Mouse (Mus musculus): ENCODE results near the gene Camk2d. TPM values are rescaled to one million over a fixed set of nuclear protein-coding genes. Genes with fewer than 3 reads are reported as not detected.

Camk2d gene
- polyA plus RNA-seq, 2 experiments from 2014 or later = 41.6 to 80.5 TPM

DNA sequence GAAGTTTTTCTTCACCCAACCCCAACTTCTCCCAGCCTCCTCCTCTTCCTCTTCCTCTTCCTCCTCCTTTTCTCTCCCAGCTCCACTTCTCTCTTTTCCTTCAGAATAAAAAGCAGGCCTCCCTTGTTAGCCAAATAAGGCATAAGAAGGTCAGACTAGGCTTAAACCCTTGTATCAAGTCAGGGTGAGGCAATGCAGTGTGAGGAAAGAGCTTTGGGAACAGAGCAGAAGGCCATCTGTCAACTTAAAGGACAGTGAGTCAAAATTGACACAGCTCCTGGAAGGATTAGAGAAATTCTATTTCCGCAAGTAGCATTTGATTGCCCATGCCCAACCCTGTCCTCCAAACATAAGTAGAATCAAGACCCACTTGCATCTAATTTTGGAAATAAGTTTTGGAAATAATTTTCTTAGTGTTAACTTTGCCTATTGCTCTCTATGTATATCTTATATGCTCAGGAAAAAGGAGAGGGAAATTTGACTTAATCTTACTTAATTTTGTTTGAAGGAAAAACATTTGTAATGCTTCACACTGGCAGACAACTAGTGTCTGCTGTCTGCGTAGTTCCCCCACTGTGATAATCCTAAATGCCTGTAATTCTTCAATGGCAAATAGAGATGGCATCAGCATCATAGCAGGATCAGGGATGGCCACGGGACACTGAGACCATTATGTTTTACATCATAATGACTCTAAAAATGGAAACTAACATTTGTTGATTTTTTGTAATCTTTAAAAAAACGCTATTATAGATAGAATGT lies 16.8 kb downstream of the Camk2d start:
- no peak for ATAC-seq

DNA sequence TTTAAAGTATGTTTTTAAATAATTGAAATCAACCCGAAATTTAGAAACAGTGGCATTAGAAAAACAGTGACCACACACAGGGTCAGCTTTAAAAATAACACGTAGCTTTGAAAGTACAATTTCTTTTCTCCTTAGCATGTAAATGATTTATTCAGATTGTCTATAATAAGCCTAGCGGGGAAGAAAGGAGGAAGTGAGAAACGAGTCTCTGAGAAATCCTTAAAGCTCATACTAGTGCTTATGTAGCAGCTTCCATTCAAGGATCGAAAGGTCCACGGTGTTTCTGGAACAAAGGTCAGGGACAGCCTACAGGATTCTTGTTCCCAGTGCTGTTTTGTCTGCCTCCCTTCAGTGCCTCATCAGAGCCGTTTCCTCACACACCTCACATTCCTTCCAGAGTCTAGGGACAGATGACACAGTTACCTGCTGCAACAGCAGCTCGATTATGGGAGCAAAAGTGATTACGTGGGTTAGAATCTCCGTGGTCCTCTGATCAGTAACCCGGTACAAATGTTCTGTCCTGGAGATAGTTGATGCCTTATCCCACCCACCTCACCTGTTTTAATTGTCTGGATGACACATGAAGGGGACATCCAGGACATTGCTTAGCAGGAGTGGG lies 17.5 kb downstream of the Camk2d start:
- no peak for ATAC-seq

DNA sequence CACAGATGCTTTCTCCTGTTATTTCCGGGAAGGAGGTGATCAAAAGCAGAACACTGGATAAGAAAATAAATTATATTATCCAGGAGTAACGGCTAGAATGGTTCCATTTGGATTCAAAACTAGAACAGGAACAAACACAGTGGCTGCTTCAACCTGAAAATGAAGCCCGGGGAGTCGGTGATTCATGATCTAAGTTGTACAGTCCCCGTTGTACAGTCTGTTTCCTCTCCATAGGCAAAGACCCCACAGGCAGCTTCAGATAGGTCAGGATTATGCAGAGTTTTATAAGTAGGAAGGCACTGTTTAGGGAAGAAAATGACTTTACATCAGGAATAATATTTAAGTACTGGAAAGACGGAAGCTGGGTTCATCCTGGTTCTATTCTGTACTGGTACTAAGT lies 19.2 kb downstream of the Camk2d start:
- ATAC-seq = no peak

DNA sequence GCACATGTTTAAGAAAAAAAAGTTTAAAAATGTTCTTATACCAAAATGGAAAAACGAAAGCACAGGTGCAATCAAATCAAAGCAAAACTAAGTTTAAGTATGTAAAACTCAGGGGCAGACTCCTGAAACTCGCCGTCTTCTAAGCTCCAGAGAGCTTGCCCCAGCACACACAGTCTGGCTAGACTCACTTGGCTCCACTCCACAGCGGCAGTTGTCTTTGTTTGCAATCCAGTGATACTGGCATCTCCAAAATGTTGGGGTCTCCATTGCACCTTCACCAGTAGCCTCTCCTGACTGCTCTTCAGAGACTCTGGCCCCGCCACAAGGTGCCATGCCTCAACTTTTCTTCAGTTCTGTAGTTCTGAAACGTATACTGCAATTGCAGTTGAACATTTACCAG lies 24.1 kb downstream of the Camk2d start:
- no peak for ATAC-seq

DNA sequence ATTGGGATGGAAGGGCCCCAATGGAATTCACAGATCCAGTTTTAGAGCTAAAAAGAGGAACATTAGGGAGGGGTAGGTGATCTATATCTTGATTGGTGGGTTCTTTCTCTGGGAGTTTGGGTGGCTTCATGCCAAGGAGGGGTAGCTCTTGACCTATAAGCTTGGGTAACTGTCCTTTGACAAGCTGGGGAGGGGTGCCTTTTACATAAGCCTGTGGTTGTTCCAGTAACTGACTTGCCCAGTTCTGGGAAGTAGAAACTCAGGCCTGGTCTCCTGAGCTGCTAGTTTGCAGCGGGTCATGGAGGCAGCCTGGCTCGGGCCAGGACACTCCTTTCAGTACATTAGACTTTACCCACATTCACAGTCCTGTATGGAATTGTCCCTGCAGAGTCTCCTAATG lies 26.4 kb downstream of the Camk2d start:
- no peak for ATAC-seq

DNA sequence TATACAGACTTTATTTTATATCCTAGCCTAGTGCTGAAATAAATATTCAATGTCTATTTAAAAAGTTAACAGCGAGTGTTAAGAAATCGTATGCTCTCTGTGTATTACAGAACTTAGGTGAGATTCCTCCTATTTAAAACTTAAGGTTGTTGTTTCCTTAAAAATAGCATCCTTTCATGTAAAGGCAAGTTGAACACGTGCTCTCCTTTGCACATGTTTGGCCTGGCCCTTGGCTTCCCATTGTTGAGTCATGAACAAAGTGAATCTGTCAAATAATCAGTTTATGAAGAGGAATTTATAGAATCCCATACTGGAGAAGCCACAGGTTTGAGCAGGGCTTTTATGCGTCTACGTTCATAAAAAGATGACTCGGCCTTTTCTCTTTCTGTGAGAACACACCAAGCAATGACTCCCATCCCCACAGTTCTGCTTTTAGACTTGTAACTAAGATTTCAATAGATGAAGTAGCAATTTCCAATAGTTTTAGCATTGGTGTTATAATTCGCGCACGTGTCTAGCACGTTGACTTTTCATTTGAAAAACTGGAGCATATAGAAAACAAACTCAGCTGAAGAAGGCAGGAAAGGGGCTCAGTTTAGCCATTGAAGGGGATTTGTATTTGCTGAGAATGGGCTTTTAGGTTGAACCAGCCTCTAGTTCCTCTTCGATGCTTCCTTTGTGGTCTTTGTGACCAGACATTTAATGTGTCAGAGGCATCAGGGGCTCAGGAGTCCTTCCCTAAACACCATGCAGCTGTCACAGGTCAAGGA lies 29.1 kb downstream of the Camk2d start:
- ATAC-seq = no peak

DNA sequence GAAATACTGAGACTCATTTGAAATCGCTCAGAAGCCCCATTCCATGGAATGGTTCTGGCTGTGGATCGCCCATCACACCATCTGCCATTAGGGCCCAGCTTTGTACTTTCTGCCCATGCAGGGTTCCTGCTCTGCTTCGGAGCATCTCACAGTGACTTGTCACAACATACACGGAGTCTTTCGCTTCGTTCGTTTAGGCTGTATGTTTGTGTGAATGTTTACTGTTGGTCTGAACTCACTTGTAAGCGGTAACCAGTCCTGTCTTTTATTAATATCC lies 29.6 kb downstream of the Camk2d start:
- ATAC-seq = no peak

DNA sequence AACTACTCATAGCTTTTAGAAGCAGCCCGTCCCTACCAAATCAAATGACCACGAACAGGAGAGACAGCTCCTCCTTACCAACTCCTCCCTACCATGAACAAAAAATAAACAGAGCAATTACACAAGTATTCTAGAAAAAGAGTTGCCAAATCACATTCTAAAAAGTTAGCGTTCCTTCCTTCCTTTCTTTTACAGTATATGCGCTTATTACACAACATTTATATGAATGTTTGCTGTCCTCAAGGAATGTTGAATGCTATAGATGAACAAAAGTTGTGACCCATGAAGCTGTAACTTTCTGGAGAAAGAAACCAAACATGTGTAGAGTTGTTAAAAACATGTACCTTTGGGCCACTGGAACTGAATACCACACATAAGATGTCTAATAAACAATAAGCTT lies 31.9 kb downstream of the Camk2d start:
- no peak for ATAC-seq

DNA sequence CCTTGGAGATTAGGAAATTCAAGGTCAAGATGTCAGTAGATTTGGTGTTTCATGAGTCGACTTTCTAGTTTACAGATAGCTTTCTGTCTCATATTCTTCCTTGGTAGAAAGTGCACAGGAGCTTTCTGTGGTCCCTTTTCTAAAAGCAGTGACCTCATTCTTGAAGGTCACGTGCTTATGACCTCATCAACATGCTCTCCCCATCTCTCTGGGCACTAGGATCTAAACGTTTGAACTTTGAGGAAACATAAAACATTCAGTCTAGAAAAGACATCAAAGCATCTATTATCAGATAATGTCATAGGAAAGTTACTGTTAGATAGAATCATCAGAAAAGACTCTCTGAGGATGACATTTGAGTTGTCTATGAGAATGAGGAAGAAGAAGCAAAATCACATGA lies 32.3 kb downstream of the Camk2d start:
- ATAC-seq = peak; percentile 79

DNA sequence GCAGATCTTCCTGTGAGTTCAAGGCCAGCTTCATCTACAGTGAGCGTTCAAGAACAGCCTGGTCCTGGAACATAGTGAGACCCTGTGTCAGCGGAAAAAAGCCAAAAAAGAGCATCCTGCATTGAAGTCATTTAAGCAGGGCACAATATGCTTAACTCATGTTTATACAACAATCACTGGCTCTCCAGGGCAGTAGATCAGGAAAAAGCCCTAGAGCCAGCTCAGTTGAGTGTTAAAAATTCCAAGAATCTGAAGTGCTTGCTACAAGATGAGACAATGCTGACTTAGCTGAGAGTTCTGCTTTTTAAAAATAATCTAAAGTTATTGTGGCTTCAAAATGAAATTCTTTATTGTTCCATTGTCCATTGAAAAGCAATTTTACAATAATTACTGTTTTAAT lies 32.9 kb downstream of the Camk2d start:
- no peak for ATAC-seq

DNA sequence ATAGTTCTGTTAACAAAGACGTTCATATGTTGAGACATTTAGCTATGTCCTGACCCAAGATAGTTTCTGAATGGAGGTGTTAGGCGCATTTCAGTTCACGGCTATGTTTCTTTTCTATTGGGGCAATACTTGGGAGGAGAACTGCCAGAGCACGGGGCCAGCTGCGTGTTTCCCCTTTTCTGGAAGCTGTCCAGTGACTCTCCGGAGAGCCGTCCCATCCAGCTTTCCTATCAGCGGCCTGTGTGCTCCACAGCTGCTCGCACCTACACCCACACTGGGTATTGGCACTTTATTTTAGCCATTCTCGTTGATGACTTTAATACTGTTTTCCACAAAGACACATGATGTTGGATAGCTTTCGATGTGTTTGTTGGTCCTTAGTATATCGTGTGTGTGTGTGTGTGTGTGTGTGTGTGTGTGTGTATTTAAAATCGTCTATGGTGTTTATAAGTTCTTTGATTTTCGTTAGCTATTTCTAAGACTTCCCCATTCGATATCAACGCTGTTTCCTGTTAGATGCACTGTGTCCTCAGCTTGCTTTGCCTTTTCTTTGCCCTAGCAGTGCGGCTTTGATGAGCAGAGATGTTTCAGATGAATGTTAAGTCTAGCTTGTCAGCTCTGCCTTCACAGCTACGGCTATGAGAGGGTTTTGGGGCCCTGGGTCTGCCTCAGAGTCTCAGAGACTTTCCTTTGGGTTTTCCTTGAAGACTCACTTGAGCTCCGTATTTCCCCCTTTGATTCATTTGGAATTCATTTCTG lies 34.2 kb downstream of the Camk2d start:
- peak; percentile 44 for ATAC-seq

DNA sequence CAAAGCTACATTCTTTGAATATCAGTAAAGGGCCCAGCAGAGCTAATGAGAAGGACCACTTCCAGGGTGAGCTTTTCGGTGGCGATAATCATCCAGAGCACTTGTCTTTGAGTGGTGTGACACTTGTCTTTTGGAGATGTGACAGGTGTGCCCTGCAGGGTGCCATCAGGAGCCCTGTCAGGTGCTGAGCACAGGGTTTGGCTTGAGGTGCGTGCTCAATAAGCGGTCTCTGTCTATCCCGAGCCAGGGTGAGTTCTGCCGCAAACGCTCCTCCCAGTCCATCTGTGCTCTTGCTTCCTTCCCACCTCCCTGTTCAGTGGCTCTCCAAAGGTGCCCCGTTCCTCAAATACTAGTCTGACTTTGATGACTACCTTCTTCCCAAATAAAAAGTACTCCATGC lies 35.5 kb downstream of the Camk2d start:
- ATAC-seq = no peak

DNA sequence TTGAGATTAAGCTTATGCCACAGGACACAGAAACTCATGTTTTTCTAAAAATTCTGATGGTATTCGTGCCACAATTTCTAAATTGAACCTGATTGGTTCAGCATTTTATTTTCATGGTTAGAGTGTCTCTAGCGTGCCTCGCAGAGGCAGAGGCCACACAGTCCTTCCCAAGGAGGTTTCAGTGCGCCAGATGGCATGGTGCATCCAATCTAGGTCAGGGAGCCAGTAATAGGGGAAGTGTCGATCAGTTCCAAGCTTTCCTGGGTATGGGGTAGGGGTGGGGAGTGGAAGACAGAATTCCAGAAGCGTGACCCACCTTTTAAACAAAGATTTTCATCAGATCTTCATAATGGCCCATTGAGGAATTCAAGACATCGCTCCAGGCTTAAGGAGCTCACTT lies 36.5 kb downstream of the Camk2d start:
- ATAC-seq = no peak

DNA sequence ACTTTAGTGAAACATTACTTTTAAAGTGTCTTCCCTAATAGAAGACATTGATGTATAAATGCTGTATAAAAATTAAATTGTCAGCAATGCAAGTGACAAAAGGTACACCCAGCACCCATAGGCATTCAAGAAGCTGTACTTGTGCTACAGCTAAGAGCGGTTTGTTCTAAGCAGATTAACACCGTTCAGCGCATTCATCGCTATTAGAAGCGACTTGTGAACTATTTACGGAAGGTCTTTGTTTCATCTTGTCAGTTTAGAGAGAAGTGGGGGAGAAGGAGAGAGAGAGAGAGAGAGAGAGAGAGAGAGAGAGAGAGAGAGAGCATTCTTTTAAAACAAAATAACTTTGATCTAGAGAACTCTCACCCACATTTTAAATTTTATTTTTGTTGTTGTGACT lies 38.1 kb downstream of the Camk2d start:
- no peak for ATAC-seq

DNA sequence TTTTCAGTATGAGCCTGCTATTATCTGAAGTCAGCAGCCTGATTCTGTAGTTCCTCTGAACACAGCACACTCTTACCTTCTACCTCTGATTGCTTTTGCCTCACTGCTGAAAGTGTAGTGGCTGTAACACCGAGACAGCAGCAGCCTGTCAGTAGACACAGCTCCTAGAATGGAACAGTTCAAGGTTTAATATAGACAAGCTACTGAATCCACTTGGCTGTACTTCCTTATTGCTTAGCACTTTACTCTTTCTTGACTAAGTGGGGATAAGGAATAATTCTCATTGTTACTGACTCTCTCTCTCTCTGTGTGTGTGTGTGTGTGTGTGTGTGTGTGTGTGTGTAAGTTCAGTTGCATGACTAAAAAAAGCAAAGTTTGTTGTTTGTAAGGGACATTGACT lies 42.2 kb downstream of the Camk2d start:
- ATAC-seq = no peak

DNA sequence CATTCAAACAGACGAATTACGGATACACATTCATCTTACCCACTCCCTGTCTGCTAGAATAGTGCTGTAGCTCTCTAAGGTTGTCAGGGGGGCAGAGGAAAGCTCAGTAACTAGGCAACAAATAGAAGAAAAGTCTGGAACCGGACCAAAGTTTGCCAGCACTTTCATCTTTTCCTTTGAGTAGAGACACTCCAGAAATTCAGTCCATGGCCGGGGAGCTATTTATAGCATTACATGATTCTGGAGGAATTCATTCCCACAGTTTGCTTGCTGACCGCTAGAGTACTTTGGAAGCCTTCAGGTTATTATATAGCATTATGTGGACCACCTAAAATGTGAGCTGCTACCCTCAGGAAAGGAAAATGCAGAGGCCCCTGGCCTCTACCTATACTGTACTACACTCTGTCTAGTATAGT lies 43.0 kb downstream of the Camk2d start:
- ATAC-seq = no peak

DNA sequence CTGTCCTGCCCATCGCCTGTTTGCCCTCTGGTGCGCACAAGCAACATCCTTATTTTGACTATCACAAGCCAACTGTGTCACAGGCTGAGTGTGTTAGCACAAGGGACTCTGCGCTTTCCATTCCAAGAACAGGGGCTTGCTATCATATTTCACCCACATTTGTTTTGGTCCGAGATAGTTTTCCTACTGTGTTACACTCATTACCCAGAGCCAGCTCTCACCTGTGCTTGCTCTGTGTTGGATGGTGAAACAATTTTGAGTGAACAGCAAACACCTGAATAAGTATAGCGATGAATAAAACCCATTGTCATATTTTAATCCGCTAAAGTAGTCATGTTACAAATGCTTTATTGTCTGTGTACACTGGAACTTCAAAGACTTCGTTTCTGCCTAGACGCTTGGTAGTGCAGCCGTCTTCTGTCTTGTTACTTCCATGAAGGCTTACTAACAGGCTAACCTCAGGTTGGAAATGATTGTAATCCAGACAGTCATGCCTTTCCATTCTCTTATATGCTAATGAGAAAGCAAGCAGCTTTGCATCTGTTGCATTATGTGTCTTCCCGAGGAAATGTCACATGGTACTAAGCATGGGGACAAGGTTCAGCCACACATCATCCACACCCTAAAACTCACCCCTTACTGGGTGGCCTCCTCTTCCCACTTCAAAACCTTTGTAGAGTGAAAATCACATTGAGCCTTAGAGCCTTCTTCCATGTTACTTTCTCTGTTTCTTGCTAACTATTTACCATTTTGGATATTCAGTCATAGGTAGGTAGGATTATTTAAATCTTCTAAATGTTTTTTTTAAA lies 44.5 kb downstream of the Camk2d start:
- no peak for ATAC-seq

DNA sequence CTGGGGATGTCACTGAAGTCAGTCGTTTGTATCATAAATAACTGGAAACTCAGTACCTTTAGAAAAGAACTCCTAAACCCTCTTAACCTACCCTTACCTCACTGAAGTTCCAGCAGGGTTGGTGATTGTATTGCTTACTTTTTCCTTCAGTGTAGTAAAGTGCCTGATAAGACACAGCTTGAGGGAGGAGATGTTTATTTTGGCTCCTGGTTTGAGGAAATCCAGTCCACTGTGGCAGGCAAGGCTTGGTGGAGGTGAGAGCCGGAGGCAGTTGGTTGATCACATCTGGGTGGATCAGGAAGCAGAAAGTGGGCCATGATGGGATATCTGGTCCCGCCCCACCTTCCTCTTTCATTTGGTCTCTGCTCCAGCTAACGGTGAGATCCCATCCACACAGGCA lies 45.3 kb downstream of the Camk2d start:
- no peak for ATAC-seq

DNA sequence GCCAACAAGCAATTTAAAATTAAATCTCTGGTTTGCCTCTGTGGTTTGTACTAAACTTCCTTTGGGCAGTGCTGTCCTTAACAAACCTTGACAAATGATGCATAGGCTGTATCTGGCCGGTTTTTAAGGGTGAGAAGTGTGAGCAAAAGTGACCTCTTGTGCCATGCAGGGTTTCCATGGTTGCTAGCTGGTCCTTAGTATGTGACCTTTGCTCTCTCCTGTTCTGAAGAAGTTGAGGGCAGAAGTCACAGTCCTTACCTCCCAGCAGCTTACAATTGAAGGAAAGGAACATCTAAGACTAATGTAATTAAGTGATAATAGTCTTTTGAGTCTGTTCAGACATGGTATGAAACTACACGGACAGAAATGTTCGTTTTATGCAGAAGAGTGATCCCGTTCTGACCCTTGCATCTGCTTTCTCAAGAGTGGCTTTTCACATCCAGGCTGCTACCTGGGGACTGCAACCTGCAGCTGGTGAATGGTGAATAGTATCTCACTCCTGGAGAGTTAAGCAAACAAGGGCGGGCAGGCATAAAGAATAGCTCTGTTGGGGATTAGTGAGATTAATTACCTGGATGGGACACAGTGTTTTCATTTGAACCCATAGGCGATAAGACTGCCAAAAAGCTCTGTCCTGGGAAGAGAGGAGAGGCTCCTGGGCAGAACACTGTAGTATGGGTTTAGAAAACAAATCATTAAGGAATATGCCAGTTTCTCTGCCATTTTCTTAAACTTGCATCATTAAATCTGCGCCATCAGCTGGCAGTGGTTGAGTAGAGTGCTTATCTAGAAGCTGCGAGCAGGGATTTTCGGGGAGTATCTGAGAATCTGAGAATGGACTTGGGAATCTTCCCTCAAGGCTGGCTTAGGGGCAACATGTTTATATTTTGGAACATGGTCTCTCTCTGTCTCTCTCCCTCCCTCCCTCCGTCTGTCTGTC lies 47.2 kb downstream of the Camk2d start:
- no peak for ATAC-seq

DNA sequence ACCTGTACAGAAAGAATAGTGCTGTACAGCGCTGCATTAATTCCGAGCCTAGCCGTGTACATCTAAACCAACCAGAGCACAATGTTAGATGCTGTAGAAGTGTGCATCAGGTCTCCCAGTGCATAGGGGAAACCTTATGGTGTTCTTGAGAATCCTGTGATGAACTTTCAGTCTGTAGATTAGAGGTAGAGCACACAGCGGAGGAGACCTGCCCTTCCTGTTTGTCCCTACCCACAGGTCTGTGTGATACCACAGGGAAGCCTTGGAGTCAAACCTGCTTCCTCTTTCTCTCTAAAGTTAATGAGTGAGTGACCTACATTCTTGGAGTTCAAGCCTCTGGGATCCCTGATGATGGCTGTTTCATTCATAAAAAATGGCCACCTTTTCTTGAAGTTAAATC lies 54.2 kb downstream of the Camk2d start:
- peak; percentile 73 for ATAC-seq

DNA sequence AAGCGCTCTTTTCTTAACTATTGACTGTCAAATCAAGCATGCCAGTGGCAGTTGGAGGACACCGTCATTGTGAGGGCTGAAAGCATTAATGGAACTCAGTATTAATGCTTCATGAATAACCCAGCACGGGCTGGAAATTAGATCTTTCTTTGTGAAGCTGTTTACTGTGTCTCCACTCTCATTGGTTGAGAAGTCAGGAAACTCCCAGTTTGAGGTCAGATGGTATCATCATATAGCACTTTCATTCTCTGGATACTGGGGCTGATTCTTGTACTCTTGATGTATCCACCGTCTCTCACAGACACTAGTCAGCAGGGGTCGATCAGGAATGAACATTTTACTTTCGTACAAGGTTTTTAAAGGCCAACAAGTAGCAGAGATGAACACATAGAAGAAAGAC lies 54.6 kb downstream of the Camk2d start:
- peak; percentile 88 for ATAC-seq

Data from activated CD4-positive, CD25-positive, alpha-beta regulatory T cell, adult 4 months (primary cell).